Mouse (Mus musculus) MEL (cell line): ENCODE measurements around the gene Nasp. TPM values are rescaled to one million over a fixed set of nuclear protein-coding genes. Genes with fewer than 3 reads are reported as not detected.
A peak's percentile ranks its signal among the peaks of the same experiment; 100 is the strongest.

Experiments
- DNase-seq: peaks from one replicate; pipeline ENCODE4 v3.0.0; 2011; ENCODE audit warnings: low read depth, low spot score
- H3K27ac ChIP-seq: 2 replicates; pipeline ENCODE4 v1.5.1; 2012; ENCODE audit warnings: low read depth, mild to moderate bottlenecking, control low read depth, low read length, moderate library complexity; ENCODE audit not compliant: control insufficient read depth
- H3K27me3 ChIP-seq, 2 experiments: fragments of 150-350 bp in 1 of 2; sonication (generic) in 1 of 2; 2 replicates each; pipeline ENCODE4 v1.6.1; 2012; ENCODE audit warnings: low read length in 2 of 2, mild to moderate bottlenecking in 2 of 2, improper control_type of control experiment in 1 of 2, moderate library complexity in 1 of 2; ENCODE audit not compliant: insufficient read depth in 2 of 2, control insufficient read depth in 1 of 2
- H3K36me3 ChIP-seq, 2 experiments: 2 replicates each; pipeline ENCODE4 v1.6.1; 2012 to 2014; ENCODE audit warnings: low read length in 2 of 2, improper control_type of control experiment in 1 of 2, inconsistent platforms in 1 of 2, mild to moderate bottlenecking in 1 of 2; ENCODE audit not compliant: insufficient read depth in 2 of 2, control insufficient read depth in 1 of 2
- H3K4me1 ChIP-seq, 2 experiments: fragments of 150-350 bp in 1 of 2; sonication (generic) in 1 of 2; 2 replicates each; pipeline ENCODE4 v1.6.1; 2012; ENCODE audit warnings: low read length in 2 of 2, improper control_type of control experiment in 1 of 2, mild to moderate bottlenecking in 1 of 2; ENCODE audit not compliant: insufficient read depth in 2 of 2, control insufficient read depth in 1 of 2
- H3K4me3 ChIP-seq, 2 experiments: fragments of 150-350 bp in 1 of 2; sonication (generic) in 1 of 2; 2 replicates each; pipeline ENCODE4 v1.5.1; 2012; ENCODE audit warnings: low read depth in 2 of 2, low read length in 2 of 2, mild to moderate bottlenecking in 2 of 2, moderate library complexity in 2 of 2, control low read depth in 1 of 2, improper control_type of control experiment in 1 of 2; ENCODE audit not compliant: control insufficient read depth in 1 of 2, insufficient read depth in 1 of 2
- H3K79me2 ChIP-seq: 2 replicates; pipeline ENCODE4 v1.6.1; 2012; ENCODE audit warnings: mild to moderate bottlenecking, low read length, moderate library complexity; ENCODE audit not compliant: control insufficient read depth, poor library complexity, insufficient read depth
- H3K9ac ChIP-seq: 2 replicates; pipeline ENCODE4 v1.6.1; 2012; ENCODE audit warnings: low read depth, mild to moderate bottlenecking, control low read depth, low read length, moderate library complexity; ENCODE audit not compliant: control insufficient read depth, poor library complexity, severe bottlenecking
- H3K9me3 ChIP-seq: fragments of 150-350 bp; sonication (generic); replicated peaks from 2 replicates; pipeline ENCODE4 v1.6.1; 2012; ENCODE audit warnings: mild to moderate bottlenecking, low read length, improper control_type of control experiment, moderate library complexity; ENCODE audit not compliant: insufficient read depth
- CTCF ChIP-seq, 3 experiments: IDR thresholded peaks in 2 of 3; conservative IDR thresholded peaks in 1 of 3; 2 replicates each; pipeline ENCODE4 v1.5.1; 2011 to 2012; ENCODE audit warnings: low read length in 3 of 3, low read depth in 2 of 3, mild to moderate bottlenecking in 2 of 3, improper control_type of control experiment in 1 of 3, inconsistent platforms in 1 of 3, mixed read lengths in 1 of 3, moderate library complexity in 1 of 3; ENCODE audit not compliant: control insufficient read depth in 1 of 3, insufficient read depth in 1 of 3, poor library complexity in 1 of 3, severe bottlenecking in 1 of 3
- E2F4 ChIP-seq: IDR thresholded peaks from 2 replicates; pipeline ENCODE4 v1.6.1; 2011; ENCODE audit warnings: low read depth, low read length, improper control_type of control experiment, borderline replicate concordance
- ELF1 ChIP-seq: IDR thresholded peaks from 2 replicates; pipeline ENCODE4 v1.6.1; 2014; ENCODE audit warnings: low read depth, mild to moderate bottlenecking, inconsistent platforms, low read length, improper control_type of control experiment, moderate library complexity
- EP300 ChIP-seq, 2 experiments: IDR thresholded peaks; 2 replicates each; pipeline ENCODE4 v1.6.1; 2011; ENCODE audit warnings: improper control_type of control experiment in 2 of 2, low read length in 2 of 2, low read depth in 1 of 2, mild to moderate bottlenecking in 1 of 2
- ETS1 ChIP-seq: IDR thresholded peaks from 2 replicates; pipeline ENCODE4 v1.6.1; 2012; ENCODE audit warnings: low read depth, mild to moderate bottlenecking, inconsistent platforms, low read length, improper control_type of control experiment, moderate library complexity
- GATA1 ChIP-seq: IDR thresholded peaks from 2 replicates; pipeline ENCODE4 v1.6.1; 2011; ENCODE audit warnings: low read depth, low read length, improper control_type of control experiment
- HCFC1 ChIP-seq: IDR thresholded peaks from 2 replicates; pipeline ENCODE4 v1.6.1; 2012; ENCODE audit warnings: low read depth, mild to moderate bottlenecking, inconsistent platforms, low read length, improper control_type of control experiment, moderate library complexity
- JUND ChIP-seq: IDR thresholded peaks from 2 replicates; pipeline ENCODE4 v1.6.1; 2011; ENCODE audit warnings: low read depth, mild to moderate bottlenecking, improper control_type of control experiment, low read length
- MAZ ChIP-seq: IDR thresholded peaks from 2 replicates; pipeline ENCODE4 v1.6.1; 2012; ENCODE audit warnings: low read depth, mild to moderate bottlenecking, inconsistent platforms, low read length, improper control_type of control experiment
- MYC ChIP-seq: IDR thresholded peaks from 2 replicates; pipeline ENCODE4 v1.6.1; 2011; ENCODE audit warnings: low read depth, mild to moderate bottlenecking, low read length, improper control_type of control experiment, moderate library complexity
- NRF1 ChIP-seq: IDR thresholded peaks from 2 replicates; pipeline ENCODE4 v1.6.1; 2014; ENCODE audit warnings: low read depth, mild to moderate bottlenecking, inconsistent platforms, low read length, improper control_type of control experiment, moderate library complexity; ENCODE audit not compliant: poor library complexity, insufficient read depth, severe bottlenecking
- POLR2A ChIP-seq, 2 experiments: IDR thresholded peaks; 2 replicates each; pipeline ENCODE4 v1.6.1; 2011 to 2012; ENCODE audit warnings: low read length in 2 of 2, mild to moderate bottlenecking in 2 of 2, control low read depth in 1 of 2, improper control_type of control experiment in 1 of 2, low read depth in 1 of 2, moderate library complexity in 1 of 2; ENCODE audit not compliant: control insufficient read depth in 1 of 2, insufficient read depth in 1 of 2, poor library complexity in 1 of 2
- POLR2AphosphoS5 ChIP-seq: IDR thresholded peaks from 2 replicates; pipeline ENCODE4 v1.6.1; 2012; ENCODE audit warnings: low read depth, borderline replicate concordance, mild to moderate bottlenecking, inconsistent platforms, low read length, moderate library complexity, mixed read lengths
- RAD21 ChIP-seq: IDR thresholded peaks from 2 replicates; pipeline ENCODE4 v1.6.1; 2011; ENCODE audit warnings: mild to moderate bottlenecking, low read depth, low read length, improper control_type of control experiment
- SIN3A ChIP-seq: IDR thresholded peaks from 2 replicates; pipeline ENCODE4 v1.6.1; 2012; ENCODE audit warnings: low read length, improper control_type of control experiment, inconsistent platforms
- USF1 ChIP-seq: IDR thresholded peaks from 2 replicates; pipeline ENCODE4 v1.6.1; 2014; ENCODE audit warnings: low read depth, mild to moderate bottlenecking, inconsistent platforms, low read length, improper control_type of control experiment, moderate library complexity
- ZKSCAN1 ChIP-seq: IDR thresholded peaks from 2 replicates; pipeline ENCODE4 v1.6.1; 2012; ENCODE audit warnings: low read depth, mild to moderate bottlenecking, inconsistent platforms, low read length, improper control_type of control experiment, moderate library complexity
- ZMIZ1 ChIP-seq: IDR thresholded peaks from 2 replicates; pipeline ENCODE4 v1.6.1; 2012; ENCODE audit warnings: low read depth, mild to moderate bottlenecking, inconsistent platforms, low read length, improper control_type of control experiment, moderate library complexity
- ZNF384 ChIP-seq: IDR thresholded peaks from 2 replicates; pipeline ENCODE4 v1.6.1; 2012; ENCODE audit warnings: low read depth, mild to moderate bottlenecking, inconsistent platforms, low read length, improper control_type of control experiment
- polyA plus RNA-seq, 2 experiments: library from polyadenylated mRNA; stranded (reverse) in 1 of 2; unstranded in 1 of 2; fragments of >175 nt in 1 of 2; fragments of >200 nt in 1 of 2; gene quantifications; 2 replicates each; pipeline versions ENCODE4 v1.2.1 to v1.2.4; 2012; ENCODE audit warnings: low replicate concordance in 2 of 2, low read depth in 1 of 2; ENCODE audit not compliant: insufficient read length in 2 of 2, insufficient read depth in 1 of 2, missing spikeins in 1 of 2
- total RNA-seq: library from RNA; depleted of rRNA; stranded (reverse); fragments of 300-350 nt; gene quantifications from 2 replicates; pipeline ENCODE4 v1.2.3, GENCODE M21; 2012

Gene Nasp
- total and polyA plus RNA-seq, 3 experiments = 133 to 174 TPM; not detected in 1

- H3K36me3 ChIP-seq = peaks cover 11 to 18% of the 10 kb centered on the region in 2 experiments
- H3K9ac ChIP-seq = peak overlapping the region; percentile 95
- H3K4me1 ChIP-seq = peaks cover 2 to 4% of the 10 kb centered on the region in 2 experiments; a peak in 1 of 4 replicates
- no peaks in the 10 kb centered on the region for H3K27me3 ChIP-seq
- peak overlapping the region; percentile 84 for H3K27ac ChIP-seq
- no peaks in the 10 kb centered on the region for H3K9me3 ChIP-seq
- H3K4me3 ChIP-seq = peak overlapping the region; percentile 79 to 98
- peak; percentile 95 for DNase-seq
- H3K79me2 ChIP-seq = peaks cover 34% of the 10 kb centered on the region
- TF ChIP-seq ETS1 = 0 out of 2 replicates have a peak, but pooled peaks have one; percentile 15
- no peak for TF ChIP-seq RAD21
- TF ChIP-seq ZNF384 = peak; percentile 94
- TF ChIP-seq SIN3A = peak; percentile 53
- peak; percentile 95 for TF ChIP-seq E2F4
- TF ChIP-seq, all 39 proteins: peak for 4
Observed at GRCm38 (mm10) chr4:116626658-116627358, 933 bp downstream of the Nasp start.

- H3K4me3 ChIP-seq = no peak overlapping the region
- TF ChIP-seq EP300 (IDR thresholded peaks at IDR 0.05; ENCODE audit: low read depth in 1 of 2, low read length in 2 of 2) (no peak), POLR2A (IDR thresholded peaks at IDR 0.05; ENCODE audit: control insufficient read depth in 1 of 2, insufficient read depth in 1 of 2, low read depth in 1 of 2, low read length in 2 of 2, poor library complexity in 1 of 2) (no peak), MYC (no peak), USF1 (no peak), MAZ (no peak), NRF1 (no peak)
- TF ChIP-seq, all 39 proteins: peak for 0
- H3K36me3 ChIP-seq = peaks cover 18 to 23% of the 10 kb centered on the region in 2 experiments
Observed at GRCm38 (mm10) chr4:116624831-116625230, 2.9 kb downstream of the Nasp start.

GRCm38 (mm10) chr4:116615237-116615636 is 12.5 kb downstream of the Nasp start:
- DNase-seq = no peak
- TF ChIP-seq ZKSCAN1 (no peak), ZMIZ1 (no peak), HCFC1 (no peak), POLR2A (IDR thresholded peaks at IDR 0.05; ENCODE audit: control insufficient read depth in 1 of 2, insufficient read depth in 1 of 2, low read depth in 1 of 2, low read length in 2 of 2, poor library complexity in 1 of 2) (no peak), USF1 (no peak), JUND (no peak), POLR2AphosphoS5 (no peak), GATA1 (no peak), NRF1 (no peak), CTCF (IDR thresholded peaks at IDR 0.05 in 2 of 3, conservative IDR thresholded peaks at IDR 0.05 in 1 of 3; ENCODE audit: control insufficient read depth in 1 of 3, insufficient read depth in 1 of 3, low read depth in 2 of 3, low read length in 3 of 3, poor library complexity in 1 of 3, severe bottlenecking in 1 of 3) (no peak), ZNF384 (no peak), ELF1 (no peak)
- Histone ChIP-seq H3K4me3 (no peak overlapping the region), H3K9ac (no peak overlapping the region), H3K27me3 (no peaks in the 10 kb centered on the region), H3K36me3 (peaks cover 2 to 54% of the 10 kb centered on the region in 2 experiments), H3K27ac (no peak overlapping the region), H3K4me1 (no peaks in the 10 kb centered on the region), H3K79me2 (peaks cover 3% of the 10 kb centered on the region; the same call in 1 of the 2 replicates), H3K9me3 (no peaks in the 10 kb centered on the region)

More at GRCm38 (mm10) chr4:116624831-116625230, 2.9 kb downstream of the Nasp start:
- H3K27me3 ChIP-seq = no peaks in the 10 kb centered on the region
- no peak overlapping the region for H3K27ac ChIP-seq
- DNase-seq = no peak
- no peak overlapping the region for H3K9ac ChIP-seq
- peaks cover 38% of the 10 kb centered on the region for H3K79me2 ChIP-seq
- H3K9me3 ChIP-seq = no peaks in the 10 kb centered on the region
- peaks cover 2 to 4% of the 10 kb centered on the region in 2 experiments; a peak in 1 of 4 replicates for H3K4me1 ChIP-seq
